Mouse (Mus musculus) midbrain, embryonic 13.5 days (tissue): Measurements from ENCODE around the gene Slc13a2. TPM values are rescaled to one million over a fixed set of nuclear protein-coding genes. Genes with fewer than 3 reads are reported as not detected.

Experiments
- ATAC-seq: fragments of 200-750 bp; cut with Nextera tagmentation; 2 replicates; pipeline ENCODE4 v1.8.0; 2017; ENCODE audit warnings: mild to moderate bottlenecking, moderate TSS enrichment, moderate library complexity
- H3K27ac ChIP-seq: fragments of 300-500 bp; sonication (generic); 2 replicates; pipeline ENCODE4 v1.5.1; 2015; ENCODE audit warnings: inconsistent platforms, mild to moderate bottlenecking, moderate library complexity
- H3K27me3 ChIP-seq: fragments of 300-500 bp; sonication (generic); 2 replicates; pipeline ENCODE4 v1.6.1; 2015; ENCODE audit warnings: mild to moderate bottlenecking, inconsistent platforms
- H3K36me3 ChIP-seq: fragments of 300-500 bp; sonication (generic); 2 replicates; pipeline ENCODE4 v1.6.1; 2015; ENCODE audit warnings: mild to moderate bottlenecking, inconsistent platforms
- H3K4me1 ChIP-seq: fragments of 300-500 bp; sonication (generic); replicated peaks from 2 replicates; pipeline ENCODE4 v1.6.1; 2015; ENCODE audit warnings: inconsistent platforms
- H3K4me2 ChIP-seq: fragments of 300-500 bp; sonication (generic); replicated peaks from 2 replicates; pipeline ENCODE4 v1.6.1; 2015; ENCODE audit warnings: moderate library complexity, mild to moderate bottlenecking, inconsistent platforms
- H3K4me3 ChIP-seq: fragments of 300-500 bp; sonication (generic); replicated peaks from 2 replicates; pipeline ENCODE4 v1.5.1; 2015; ENCODE audit warnings: mild to moderate bottlenecking, inconsistent platforms
- H3K9ac ChIP-seq: fragments of 300-500 bp; sonication (generic); replicated peaks from 2 replicates; pipeline ENCODE4 v1.6.1; 2015; ENCODE audit warnings: mild to moderate bottlenecking, inconsistent platforms
- H3K9me3 ChIP-seq: fragments of 300-500 bp; sonication (generic); 2 replicates; pipeline ENCODE4 v1.6.1; 2016; ENCODE audit warnings: mild to moderate bottlenecking, inconsistent platforms
- WGBS: fragments of 180-500 bp; shearing (Covaris S2); methylation state at CpG from one replicate; pipeline ENCODE4 v1.1.7; 2015; 5-methylcytosine and 5-hydroxymethylcytosine counted together
- polyA plus RNA-seq: library from polyadenylated mRNA; unstranded; fragments of >200 nt; fragmentation: Nextera tagmentation; extraction: Ambion mirVana; gene quantifications from 2 replicates; pipeline ENCODE4 v1.2.1, GENCODE M21; 2015

Slc13a2 gene
- polyA plus RNA-seq, 1 experiment from 2014 or later = not detected

DNA sequence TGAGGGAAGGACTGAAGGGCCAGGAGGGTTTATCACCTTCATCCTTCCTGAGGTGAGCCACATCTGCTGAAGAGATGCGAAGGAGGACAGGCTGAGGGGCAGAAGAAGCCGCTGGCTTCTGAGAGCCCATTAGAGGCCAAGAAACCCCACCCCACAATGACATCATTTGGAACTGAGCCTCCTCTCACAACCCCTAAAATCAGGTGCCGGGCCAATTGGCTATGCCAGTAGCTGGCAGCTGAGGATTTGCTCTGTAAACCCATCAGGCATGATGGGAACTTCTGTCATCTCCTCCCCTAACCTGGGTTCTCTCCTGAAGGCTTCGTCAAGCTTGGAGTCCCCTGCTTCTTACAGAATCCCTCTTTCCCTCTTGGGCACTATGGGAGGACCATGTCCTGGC, 41.7 kb downstream of the Slc13a2 start:
- Histone ChIP-seq H3K27ac (no peak overlapping the region), H3K9me3 (no peaks in the 10 kb centered on the region), H3K4me2 (no peak overlapping the region), H3K4me1 (no peaks in the 10 kb centered on the region), H3K36me3 (no peaks in the 10 kb centered on the region), H3K9ac (no peak overlapping the region), H3K4me3 (no peak overlapping the region), H3K27me3 (no peaks in the 10 kb centered on the region)
- 85% methylated on average over 4 of the region's 4 CpGs for WGBS
- no peak for ATAC-seq

DNA sequence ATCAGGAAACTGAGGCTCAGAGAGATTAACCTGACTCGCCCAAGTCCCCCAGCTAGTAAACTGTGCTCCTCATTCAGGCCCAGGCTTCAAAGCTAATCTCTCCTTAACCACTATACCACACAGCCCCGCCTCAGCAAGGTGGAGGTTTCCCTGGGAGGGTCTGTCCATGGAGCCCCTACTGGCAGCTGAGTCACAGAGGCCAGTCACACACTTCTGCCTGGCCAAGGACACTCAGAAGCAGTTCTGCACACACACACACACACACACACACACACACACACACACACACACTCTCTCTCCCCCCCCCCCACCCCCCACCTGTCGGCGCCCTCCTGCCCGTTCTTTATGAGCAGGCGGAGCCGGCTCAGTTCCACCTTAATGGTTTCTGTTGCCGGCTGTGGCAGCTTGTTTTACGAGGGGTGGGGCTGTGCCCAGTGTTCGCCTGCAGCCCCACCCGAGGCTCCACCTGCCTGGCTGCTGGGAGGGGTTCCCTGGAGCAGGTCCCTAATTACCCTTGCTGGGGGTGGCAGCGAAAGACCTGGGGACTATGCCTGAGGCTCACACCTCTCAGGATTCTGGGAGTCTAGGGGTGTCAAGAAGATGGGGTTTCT, 44.4 kb downstream of the Slc13a2 start:
- H3K4me2 ChIP-seq = no peak overlapping the region

DNA sequence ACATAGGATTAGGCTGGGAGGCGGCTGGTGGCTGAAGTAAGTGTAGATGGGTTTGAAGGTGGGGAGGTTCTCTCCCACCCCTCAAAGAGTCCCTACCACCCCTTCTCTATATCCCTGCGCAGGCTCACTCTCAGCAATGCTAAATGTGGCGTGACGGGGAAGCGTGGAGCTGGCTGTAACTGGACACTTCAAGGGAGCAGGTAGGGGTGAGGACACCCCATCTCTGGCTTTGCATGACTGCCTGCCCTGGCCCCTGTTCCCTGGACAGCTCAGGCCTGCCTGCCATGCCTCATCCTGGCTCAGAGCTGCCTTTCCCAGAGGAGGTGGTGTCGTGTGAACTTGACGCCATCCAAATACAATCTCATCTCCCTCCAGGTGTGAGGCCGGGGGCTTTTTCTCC, 47.9 kb downstream of the Slc13a2 start:
- WGBS = 81% methylated on average over 8 of the region's 8 CpGs
- Histone ChIP-seq H3K9me3 (no peaks in the 10 kb centered on the region), H3K4me1 (peaks cover 6% of the 10 kb centered on the region), H3K9ac (no peak overlapping the region), H3K36me3 (no peaks in the 10 kb centered on the region), H3K4me2 (no peak overlapping the region), H3K27ac (no peak overlapping the region), H3K27me3 (no peaks in the 10 kb centered on the region), H3K4me3 (no peak overlapping the region)
- no peak for ATAC-seq

More for the DNA sequence above, 44.4 kb downstream of the Slc13a2 start:
- Histone ChIP-seq H3K9me3 (no peaks in the 10 kb centered on the region), H3K27ac (no peak overlapping the region), H3K9ac (no peak overlapping the region), H3K4me1 (peaks cover 2% of the 10 kb centered on the region), H3K27me3 (no peaks in the 10 kb centered on the region), H3K36me3 (no peaks in the 10 kb centered on the region), H3K4me3 (no peak overlapping the region)
- no peak for ATAC-seq
- 50% methylated on average over 10 of the region's 12 CpGs for WGBS

DNA sequence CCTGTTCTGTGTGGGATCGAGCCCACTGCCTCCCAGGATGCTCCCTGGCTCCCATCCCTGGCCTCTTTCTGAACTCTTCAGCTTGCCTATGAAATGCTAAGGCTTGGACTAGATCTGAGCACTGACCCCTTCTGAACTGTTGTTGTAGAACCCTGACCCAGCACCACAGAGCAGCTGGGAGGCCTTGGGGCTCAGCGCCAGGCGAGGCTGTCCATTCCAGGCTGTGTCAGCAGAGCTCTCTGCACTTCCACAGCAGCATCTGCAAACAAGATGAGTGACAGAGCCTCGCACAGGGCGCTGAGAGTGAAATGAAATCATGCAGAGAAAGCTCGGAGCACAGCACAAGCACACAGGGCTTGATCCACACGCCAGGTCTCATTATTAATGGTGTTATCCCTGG, 49.4 kb downstream of the Slc13a2 start:
- ATAC-seq = no peak
- WGBS = 44% methylated on average over 7 of the region's 7 CpGs

DNA sequence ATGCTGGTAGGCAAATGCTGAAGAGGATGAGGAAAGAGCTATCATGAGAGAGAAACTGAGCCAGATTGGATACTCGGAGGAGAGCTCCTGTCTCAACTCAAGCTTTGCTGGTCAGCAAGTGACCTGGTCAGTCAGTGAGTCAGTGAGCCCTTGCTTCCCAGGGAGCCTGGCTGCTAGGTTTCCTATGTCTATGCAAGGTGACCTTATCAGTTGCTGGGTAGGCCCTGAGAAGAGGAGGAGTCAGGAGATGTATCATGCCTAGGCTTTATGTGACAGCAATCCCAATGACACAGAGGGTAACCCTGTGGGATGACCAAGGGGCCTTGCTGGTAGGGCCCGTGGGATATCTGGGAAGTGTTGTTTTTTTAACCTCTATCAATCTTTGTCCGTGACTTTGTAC, 49.9 kb downstream of the Slc13a2 start:
- Histone ChIP-seq H3K4me2 (no peak overlapping the region), H3K9ac (no peak overlapping the region), H3K36me3 (no peaks in the 10 kb centered on the region), H3K9me3 (no peaks in the 10 kb centered on the region), H3K27ac (no peak overlapping the region), H3K4me1 (peaks cover 6% of the 10 kb centered on the region), H3K4me3 (no peak overlapping the region), H3K27me3 (no peaks in the 10 kb centered on the region)
- ATAC-seq = no peak
- 87% methylated on average over 3 of the region's 3 CpGs for WGBS

More for the DNA sequence above, 49.4 kb downstream of the Slc13a2 start:
- no peak overlapping the region for H3K9ac ChIP-seq
- H3K9me3 ChIP-seq = no peaks in the 10 kb centered on the region
- no peak overlapping the region for H3K4me2 ChIP-seq
- H3K4me1 ChIP-seq = peaks cover 6% of the 10 kb centered on the region
- no peaks in the 10 kb centered on the region for H3K27me3 ChIP-seq
- H3K4me3 ChIP-seq = no peak overlapping the region
- H3K36me3 ChIP-seq = no peaks in the 10 kb centered on the region
- H3K27ac ChIP-seq = peak overlapping the region; percentile 55; the same call in 1 of the 2 replicates

DNA sequence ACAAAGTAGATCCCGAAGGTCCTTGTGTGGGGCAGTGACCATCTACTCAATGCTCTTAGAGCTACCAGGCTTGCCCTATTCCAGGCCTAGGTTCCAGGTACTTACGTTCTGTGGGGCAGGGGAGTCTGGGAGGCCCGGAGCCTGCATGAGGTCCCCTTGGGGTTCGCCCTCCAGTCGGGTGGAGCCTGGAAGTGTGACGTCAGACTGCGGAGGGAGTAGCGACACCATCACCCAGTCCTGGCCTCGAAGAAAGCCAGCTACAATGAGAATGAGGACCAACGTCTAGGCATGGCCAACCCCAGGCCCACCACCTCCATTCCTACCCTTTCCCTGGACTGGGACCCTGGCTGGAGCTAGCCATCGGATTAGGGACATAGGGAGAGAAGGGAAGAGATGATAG, 50.3 kb downstream of the Slc13a2 start:
- no peak for ATAC-seq
- WGBS = 89% methylated on average over 11 of the region's 11 CpGs

DNA sequence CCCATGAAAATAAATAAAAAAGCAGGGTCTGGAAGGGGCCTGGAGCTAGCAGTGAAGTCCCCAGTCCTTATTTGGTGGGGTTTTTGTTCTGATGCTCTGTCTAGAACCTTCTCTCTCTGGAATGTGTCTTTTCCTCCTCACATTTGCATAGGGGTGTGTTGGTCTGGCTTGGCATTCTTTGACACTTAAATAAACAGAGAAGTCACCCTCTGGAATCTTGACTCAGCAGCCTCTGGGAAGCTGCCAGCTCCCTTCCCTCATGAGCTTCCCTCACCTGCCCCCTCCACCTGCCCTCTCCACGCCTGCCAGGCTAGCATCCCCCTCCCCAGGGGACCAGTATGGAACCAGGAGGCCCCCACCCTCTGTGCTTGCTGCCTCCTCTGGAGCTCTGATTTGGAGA, 51.6 kb downstream of the Slc13a2 start:
- Histone ChIP-seq H3K36me3 (no peaks in the 10 kb centered on the region), H3K4me1 (peaks cover 6% of the 10 kb centered on the region), H3K9me3 (no peaks in the 10 kb centered on the region), H3K9ac (no peak overlapping the region), H3K27me3 (no peaks in the 10 kb centered on the region), H3K4me2 (no peak overlapping the region), H3K27ac (no peak overlapping the region), H3K4me3 (no peak overlapping the region)
- ATAC-seq = no peak
- 63% methylated on average over 1 of the region's 1 CpGs for WGBS

More for the DNA sequence above, 50.3 kb downstream of the Slc13a2 start:
- Histone ChIP-seq H3K27me3 (no peaks in the 10 kb centered on the region), H3K4me3 (no peak overlapping the region), H3K27ac (no peak overlapping the region), H3K9ac (no peak overlapping the region), H3K4me1 (peaks cover 6% of the 10 kb centered on the region), H3K36me3 (no peaks in the 10 kb centered on the region), H3K4me2 (no peak overlapping the region), H3K9me3 (no peaks in the 10 kb centered on the region)

DNA sequence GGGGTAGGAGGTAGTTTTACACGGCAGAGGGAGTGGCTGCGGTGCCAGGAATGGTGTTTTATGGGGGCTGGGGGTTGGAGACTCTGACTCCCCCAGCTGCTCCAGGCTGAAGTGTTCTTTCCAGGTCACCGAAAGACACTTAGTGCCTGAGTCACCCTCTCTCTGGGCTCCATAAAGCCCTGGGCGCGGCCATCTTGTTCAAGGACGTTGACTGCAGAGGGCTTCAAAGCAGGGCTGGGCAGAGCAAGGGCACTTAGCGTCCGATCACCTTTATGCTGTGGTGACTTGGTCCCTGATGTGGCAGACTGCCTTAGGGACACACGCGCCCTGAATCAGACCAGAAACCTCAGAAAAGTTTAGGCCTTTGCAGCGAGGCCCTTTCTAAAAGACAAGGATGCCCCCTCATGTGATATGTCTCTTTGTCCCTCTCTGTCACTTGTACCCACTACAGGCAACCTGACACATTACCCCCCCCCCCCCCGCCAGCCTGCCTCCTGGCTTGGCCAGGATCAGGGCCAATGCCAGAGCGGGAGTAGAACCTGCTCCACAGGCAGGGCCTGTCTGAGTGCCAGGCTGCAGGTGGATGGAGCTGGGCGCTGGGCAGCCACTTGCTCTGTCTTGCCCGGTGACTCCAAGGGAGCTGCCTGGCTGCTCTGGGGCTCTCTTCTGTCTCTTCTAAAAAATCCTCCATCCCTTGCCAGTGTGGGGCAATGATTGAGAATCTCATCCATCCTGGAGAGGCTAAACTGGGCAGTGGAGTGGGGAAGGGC, 54.4 kb downstream of the Slc13a2 start:
- H3K9ac ChIP-seq = no peak overlapping the region
- H3K9me3 ChIP-seq = no peaks in the 10 kb centered on the region
- no peaks in the 10 kb centered on the region for H3K36me3 ChIP-seq
- peaks cover 4% of the 10 kb centered on the region for H3K4me1 ChIP-seq
- WGBS = 88% methylated on average over 15 of the region's 15 CpGs
- no peak for ATAC-seq
- no peak overlapping the region for H3K4me3 ChIP-seq
- no peaks in the 10 kb centered on the region for H3K27me3 ChIP-seq
- no peak overlapping the region for H3K27ac ChIP-seq
- no peak overlapping the region for H3K4me2 ChIP-seq

DNA sequence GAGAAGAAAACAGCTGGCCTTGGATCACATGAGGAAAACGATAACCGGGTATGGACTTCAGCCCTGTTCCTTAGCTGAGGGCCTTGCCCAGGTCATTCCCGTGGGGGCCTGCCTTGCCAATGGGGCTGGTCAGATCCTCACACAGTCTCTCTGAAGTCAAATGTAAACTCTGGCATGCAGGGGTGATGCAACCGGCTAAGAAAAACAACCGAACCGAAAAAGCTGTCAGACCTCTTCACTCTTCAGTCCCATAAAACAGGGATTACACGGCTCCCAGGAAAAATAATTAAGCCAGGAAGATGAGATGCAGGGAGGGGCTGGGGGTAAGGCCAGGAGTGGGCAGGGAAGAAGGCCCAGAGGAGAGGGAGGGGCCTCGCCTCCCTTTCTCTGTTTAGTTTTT, 57.9 kb downstream of the Slc13a2 start:
- WGBS = 55% methylated on average over 8 of the region's 8 CpGs
- no peak overlapping the region for H3K9ac ChIP-seq
- H3K27ac ChIP-seq = no peak overlapping the region
- no peaks in the 10 kb centered on the region; the same call in 1 of the 2 replicates for H3K4me1 ChIP-seq
- H3K4me2 ChIP-seq = no peak overlapping the region
- ATAC-seq = no peak
- H3K27me3 ChIP-seq = no peaks in the 10 kb centered on the region
- H3K4me3 ChIP-seq = no peak overlapping the region
- H3K9me3 ChIP-seq = no peaks in the 10 kb centered on the region
- no peaks in the 10 kb centered on the region for H3K36me3 ChIP-seq

DNA sequence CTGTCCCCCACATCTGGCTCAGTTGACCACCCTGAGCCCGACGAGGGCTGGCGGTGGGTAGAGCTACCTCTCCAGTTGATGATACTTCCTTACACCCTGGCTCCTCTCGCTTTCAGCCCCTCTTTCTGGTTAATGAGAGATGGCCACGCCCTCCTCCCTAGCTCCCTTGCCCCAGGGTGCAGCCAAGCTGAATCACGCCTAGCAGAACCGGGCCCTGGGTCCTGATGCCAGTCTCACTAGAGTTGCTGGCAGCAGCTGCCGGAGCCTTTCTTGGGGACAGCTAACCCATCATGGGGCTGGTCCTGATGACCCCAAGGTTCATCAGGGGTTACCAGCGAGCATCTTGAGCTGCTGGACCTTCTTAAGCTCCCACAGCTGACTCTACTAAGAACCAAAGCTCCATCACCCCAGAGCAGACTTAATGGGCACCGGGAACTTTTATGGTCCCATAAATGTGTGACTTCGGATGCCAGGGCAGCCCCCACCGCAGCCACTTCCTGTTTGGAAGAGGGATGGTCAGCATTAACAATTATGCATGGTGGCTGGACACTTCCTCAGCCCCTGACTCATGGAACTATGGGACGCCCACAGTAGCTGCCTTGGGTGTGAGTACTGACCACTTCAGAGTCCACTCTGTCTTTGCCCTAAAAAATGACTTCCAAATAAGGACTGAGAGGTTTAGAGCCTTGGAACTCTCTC, 58.6 kb downstream of the Slc13a2 start:
- 89% methylated on average over 13 of the region's 13 CpGs for WGBS
- Histone ChIP-seq H3K4me1 (no peaks in the 10 kb centered on the region; the same call in 1 of the 2 replicates), H3K27ac (no peak overlapping the region), H3K4me2 (no peak overlapping the region), H3K9me3 (no peaks in the 10 kb centered on the region), H3K36me3 (no peaks in the 10 kb centered on the region), H3K27me3 (no peaks in the 10 kb centered on the region), H3K9ac (no peak overlapping the region), H3K4me3 (no peak overlapping the region)
- ATAC-seq = no peak

DNA sequence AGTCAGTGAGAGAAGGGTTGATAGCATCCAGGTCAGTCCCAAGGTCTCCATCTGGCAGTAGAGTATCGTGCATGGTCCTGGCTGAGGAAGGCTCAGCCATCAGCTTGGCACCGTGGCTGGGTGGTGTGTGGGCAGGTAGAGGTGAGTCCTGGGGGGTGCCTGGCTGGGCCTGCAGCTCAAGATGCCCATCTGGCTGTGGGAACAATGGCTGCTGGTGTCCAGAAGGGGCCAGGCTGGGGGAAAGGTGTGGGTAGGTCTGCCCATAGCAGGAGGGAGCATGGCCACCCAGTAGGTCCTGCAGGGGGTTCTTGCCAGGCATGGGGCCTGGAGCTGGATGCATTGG, 61.3 kb downstream of the Slc13a2 start:
- no peaks in the 10 kb centered on the region for H3K36me3 ChIP-seq
- H3K4me2 ChIP-seq = peak overlapping the region; percentile 42
- H3K4me3 ChIP-seq = no peak overlapping the region
- ATAC-seq = peak; percentile 22
- H3K4me1 ChIP-seq = no peaks in the 10 kb centered on the region; the same call in 1 of the 2 replicates
- no peak overlapping the region for H3K27ac ChIP-seq
- no peak overlapping the region for H3K9ac ChIP-seq
- H3K27me3 ChIP-seq = no peaks in the 10 kb centered on the region
- H3K9me3 ChIP-seq = no peaks in the 10 kb centered on the region
- WGBS = 58% methylated on average over 2 of the region's 2 CpGs

DNA sequence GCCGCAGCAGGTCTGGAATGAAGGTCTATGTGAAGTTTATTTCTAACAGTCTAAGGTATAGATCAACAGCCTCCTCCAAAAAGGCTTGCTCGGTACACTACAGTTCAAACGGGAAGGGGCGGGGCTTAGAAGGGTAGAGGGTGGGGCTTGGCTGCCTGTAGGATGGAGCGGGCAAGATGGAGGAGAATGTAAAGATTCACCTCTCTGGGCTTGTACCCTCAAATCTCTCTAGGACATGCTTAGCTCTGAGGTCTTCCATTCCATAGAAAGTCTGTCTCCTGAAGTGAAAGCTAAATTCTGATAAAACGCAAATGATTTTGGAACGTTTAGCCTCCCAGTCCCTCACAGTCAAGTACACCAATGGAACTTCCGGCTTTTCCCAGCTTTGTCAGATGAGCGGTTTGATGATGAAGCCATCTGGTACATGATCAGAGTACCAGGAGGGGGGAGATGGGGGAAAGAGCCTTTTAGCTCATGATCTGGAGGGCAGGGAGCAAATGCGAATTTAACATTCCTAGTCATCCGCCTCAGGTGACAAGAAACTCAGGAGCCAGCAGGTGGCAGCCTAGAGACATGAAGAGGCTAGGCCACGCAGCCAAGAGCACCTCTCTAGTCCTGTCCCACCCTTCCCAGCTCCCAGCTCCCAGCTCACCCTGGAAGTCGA, 61.8 kb downstream of the Slc13a2 start:
- peak; percentile 72 for ATAC-seq
- Histone ChIP-seq H3K9me3 (no peaks in the 10 kb centered on the region), H3K27me3 (no peaks in the 10 kb centered on the region), H3K4me3 (peak overlapping the region; percentile 27; the same call in 1 of the 2 replicates), H3K27ac (no peak overlapping the region), H3K4me2 (peak overlapping the region; percentile 42), H3K9ac (no peak overlapping the region), H3K36me3 (no peaks in the 10 kb centered on the region), H3K4me1 (no peaks in the 10 kb centered on the region; the same call in 1 of the 2 replicates)
- WGBS = 16% methylated on average over 13 of the region's 13 CpGs
